Mouse (Mus musculus): ENCODE measurements around the gene Ntmt1. TPM values are rescaled to one million over a fixed set of nuclear protein-coding genes. Genes with fewer than 3 reads are reported as not detected.
A peak's percentile ranks its signal among the peaks of the same experiment; 100 is the strongest.

Ntmt1 gene
- polyA plus RNA-seq, 1 experiment from 2014 or later: 77.2 TPM

DNA sequence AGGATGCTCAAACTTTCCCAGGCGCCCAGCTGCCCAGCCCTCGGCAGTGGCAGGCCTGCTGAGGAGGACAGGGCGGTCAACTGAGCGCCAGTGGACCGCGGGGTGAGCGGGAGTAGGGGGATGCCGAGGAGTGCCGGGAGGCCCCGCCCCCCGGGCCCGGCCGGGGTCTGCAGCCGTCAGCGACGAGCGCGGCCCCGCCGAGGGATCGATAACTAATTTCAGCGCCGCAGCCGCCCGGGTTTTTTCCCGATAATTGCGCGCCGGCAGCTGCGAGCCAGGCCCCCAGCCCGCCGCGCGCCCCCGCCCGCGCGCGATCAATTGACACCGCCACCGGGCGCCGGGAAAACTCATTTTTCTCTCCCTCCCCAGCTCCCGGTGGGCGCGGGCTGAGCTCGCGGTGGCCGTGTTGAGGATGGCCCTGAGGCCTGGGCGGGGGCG is 36.2 kb upstream of the Ntmt1 start:
- Histone ChIP-seq H3K9ac (peak overlapping the region; percentile 81), H3K4me2 (peak overlapping the region; percentile 84), H3K4me1 (replicated peaks) (peaks cover 42% of the 10 kb centered on the region), H3K4me3 (peak overlapping the region; percentile 58), H3K27me3 (replicated peaks) (no peaks in the 10 kb centered on the region), H3K27ac (ENCODE audit: poor library complexity, severe bottlenecking) (peak overlapping the region; percentile 93), H3K9me3 (replicated peaks) (no peaks in the 10 kb centered on the region), H3K36me3 (no peaks in the 10 kb centered on the region)
- under 1% methylated on average over 45 of the region's 51 CpGs for WGBS
- no peak for ATAC-seq (ENCODE audit: insufficient number of reproducible peaks, low FRiP score)

DNA sequence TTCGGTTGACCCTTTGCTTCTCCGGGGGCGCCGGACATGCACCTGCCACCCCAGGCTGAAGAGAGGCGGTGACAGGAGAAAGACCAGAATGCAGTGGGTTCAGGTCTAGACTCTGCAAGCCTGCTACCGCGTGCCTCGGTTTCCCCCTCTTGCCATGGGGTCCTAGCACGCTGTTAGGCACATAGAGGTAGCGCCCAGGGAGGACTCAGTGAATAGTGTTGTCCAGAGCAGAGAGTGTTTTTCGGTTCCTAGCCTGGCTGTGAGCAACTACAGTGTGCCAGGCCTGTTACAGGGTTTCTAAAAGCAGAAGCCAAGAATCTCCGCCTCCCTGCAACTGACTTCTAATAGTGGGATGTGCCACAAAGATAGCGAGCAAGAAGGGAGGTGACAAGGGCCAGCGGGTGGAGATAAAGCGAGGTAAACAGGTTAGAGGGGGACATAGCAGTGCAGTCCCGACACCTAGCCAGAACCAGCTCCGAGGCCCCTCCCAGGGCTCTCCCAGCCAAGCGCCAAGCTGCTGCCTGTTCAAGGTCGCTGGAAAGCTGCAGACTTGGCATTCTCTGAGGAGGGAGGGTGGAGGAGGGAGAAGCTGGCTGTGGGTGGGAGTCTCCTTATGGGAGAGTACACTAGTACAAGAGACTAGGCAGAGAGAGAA is 35.7 kb upstream of the Ntmt1 start:
- 2% methylated on average over 19 of the region's 19 CpGs for WGBS
- peak overlapping the region; percentile 93 for H3K27ac ChIP-seq (ENCODE audit: poor library complexity, severe bottlenecking)
- peak overlapping the region; percentile 58 for H3K4me3 ChIP-seq
- ATAC-seq (ENCODE audit: insufficient number of reproducible peaks, low FRiP score): peak; percentile 87
- peak overlapping the region; percentile 81 for H3K9ac ChIP-seq
- no peaks in the 10 kb centered on the region for H3K9me3 ChIP-seq (replicated peaks)
- H3K36me3 ChIP-seq: no peaks in the 10 kb centered on the region
- H3K27me3 ChIP-seq (replicated peaks): no peaks in the 10 kb centered on the region
- H3K4me2 ChIP-seq: peak overlapping the region; percentile 84
- peaks cover 42% of the 10 kb centered on the region for H3K4me1 ChIP-seq (replicated peaks)

DNA sequence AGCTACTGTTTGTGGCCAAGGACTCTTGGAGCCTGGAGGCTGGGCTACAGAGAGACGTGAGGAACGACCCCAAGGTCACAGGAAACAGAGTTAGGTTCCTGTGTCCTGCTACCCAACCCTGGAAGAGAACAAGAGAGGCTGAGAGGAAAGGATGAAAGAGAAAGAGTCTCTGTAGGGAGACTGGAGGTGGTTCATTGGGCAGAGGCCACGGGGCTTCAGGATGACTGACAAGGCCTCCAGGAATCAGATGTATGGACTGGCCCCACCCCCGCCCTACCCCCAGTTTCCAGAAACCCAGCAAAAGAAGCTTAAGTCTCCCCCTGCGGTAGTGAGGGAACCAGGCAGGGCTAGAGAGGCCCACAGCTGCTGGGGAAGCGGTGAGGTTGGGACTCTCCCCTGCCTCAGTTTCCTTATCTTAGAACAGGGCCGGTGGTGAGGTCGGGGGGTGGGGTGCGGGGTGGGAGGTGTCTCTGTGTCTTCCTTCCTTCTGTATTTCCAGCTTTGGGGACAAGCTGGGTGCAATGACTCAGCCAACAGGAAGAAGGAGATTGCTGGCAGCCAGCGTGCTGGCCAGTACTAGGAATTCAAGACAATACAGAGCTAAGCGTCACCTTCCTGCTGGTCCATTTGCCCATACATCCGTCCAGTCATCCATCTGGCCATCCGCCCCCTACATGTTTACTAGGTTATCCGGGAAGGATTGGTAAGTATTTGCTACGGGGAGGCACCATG is 34.9 kb upstream of the Ntmt1 start:
- H3K27ac ChIP-seq (ENCODE audit: poor library complexity, severe bottlenecking): peak overlapping the region; percentile 93
- peak overlapping the region; percentile 81; the same call in 1 of the 2 replicates for H3K9ac ChIP-seq
- H3K27me3 ChIP-seq (replicated peaks): no peaks in the 10 kb centered on the region
- no peaks in the 10 kb centered on the region for H3K9me3 ChIP-seq (replicated peaks)
- peaks cover 40% of the 10 kb centered on the region for H3K4me1 ChIP-seq (replicated peaks)
- WGBS: 32% methylated on average over 15 of the region's 15 CpGs
- no peaks in the 10 kb centered on the region for H3K36me3 ChIP-seq
- peak; percentile 58 for ATAC-seq (ENCODE audit: insufficient number of reproducible peaks, low FRiP score)
- H3K4me3 ChIP-seq: no peak overlapping the region
- peak overlapping the region; percentile 84 for H3K4me2 ChIP-seq

DNA sequence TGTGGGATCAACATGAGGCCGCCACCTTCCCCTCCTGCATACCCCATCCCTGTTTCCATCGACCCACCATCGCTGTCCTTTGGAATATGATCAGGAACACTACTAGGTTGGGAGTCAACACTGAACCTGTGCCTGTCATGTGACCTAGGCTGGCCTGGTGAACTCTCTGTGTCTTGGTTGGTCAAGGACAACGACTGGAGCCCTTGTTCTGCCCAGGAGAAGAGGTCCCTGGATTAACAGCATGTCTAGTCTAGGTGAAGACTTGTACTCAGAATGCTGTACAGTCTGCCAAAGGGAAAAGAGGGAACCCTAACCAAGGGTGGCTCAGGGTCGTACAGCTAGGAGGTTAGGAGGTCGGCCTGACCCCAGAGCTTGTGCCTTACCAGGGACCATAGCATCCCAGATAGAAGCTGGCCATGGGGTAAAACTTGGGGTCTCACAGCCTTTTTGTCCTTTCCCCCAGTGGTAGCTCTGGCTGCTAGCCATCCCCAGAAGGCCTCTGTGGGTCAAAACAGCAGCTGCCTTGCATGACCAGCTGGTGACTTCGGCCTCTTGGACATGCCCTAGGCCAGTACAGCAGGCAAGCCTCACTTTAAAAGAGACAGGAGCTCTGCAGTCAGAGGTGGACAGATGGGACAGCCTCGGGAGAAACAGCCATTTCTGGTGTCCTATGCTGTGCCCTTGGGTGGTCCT is 34.2 kb upstream of the Ntmt1 start:
- ATAC-seq (ENCODE audit: insufficient number of reproducible peaks, low FRiP score): 0 out of 2 replicates have a peak, but pooled peaks have one; percentile 1
- no peaks in the 10 kb centered on the region for H3K9me3 ChIP-seq (replicated peaks)
- peaks cover 38% of the 10 kb centered on the region for H3K4me1 ChIP-seq (replicated peaks)
- 76% methylated on average over 8 of the region's 8 CpGs for WGBS
- no peaks in the 10 kb centered on the region for H3K27me3 ChIP-seq (replicated peaks)
- no peaks in the 10 kb centered on the region for H3K36me3 ChIP-seq
- H3K4me2 ChIP-seq: peak overlapping the region; percentile 84
- peak overlapping the region; percentile 93 for H3K27ac ChIP-seq (ENCODE audit: poor library complexity, severe bottlenecking)
- H3K4me3 ChIP-seq: no peak overlapping the region
- no peak overlapping the region for H3K9ac ChIP-seq

DNA sequence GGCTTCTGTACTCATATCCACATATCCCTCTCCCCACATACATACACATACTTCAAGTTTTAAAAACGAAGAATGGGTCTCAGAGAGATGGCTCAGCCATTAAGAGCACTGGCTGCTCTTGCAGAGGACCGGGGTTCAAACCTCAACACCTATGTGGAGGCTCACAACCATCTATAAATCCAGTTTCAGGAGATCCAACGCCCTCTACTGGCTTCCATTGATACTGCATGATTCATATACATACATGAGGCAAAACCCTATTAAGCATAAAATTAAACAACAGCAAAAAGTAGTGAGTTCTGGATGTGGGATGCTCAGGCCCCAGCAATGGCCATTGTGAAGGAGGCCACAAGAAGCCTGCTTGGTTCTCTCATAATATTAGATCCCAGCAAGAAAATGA is 31.7 kb upstream of the Ntmt1 start:
- WGBS: 53% methylated on average over 3 of the region's 3 CpGs
- no peak for ATAC-seq (ENCODE audit: insufficient number of reproducible peaks, low FRiP score)
- H3K27ac ChIP-seq (ENCODE audit: poor library complexity, severe bottlenecking): no peak overlapping the region

DNA sequence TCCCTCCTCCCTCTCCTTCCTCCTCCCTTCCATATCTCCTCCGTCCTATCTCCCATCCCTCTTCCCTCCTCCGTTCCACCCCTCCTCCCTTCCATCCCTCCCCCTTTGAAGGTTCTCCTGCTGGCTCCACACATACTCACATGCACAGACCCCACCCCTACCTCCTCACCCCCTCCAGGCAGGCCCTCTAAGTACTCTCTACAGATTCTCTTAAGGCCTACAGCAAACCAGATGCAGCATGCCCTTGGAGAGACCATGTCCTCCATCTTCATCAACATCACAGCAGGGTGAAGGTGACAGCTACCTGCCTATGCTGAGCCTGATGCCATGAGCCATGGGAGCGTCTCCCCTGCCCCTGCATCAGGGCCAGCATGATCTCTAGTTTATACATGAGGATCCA is 30.4 kb upstream of the Ntmt1 start:
- peaks cover 34% of the 10 kb centered on the region for H3K4me1 ChIP-seq (replicated peaks)
- WGBS: 58% methylated on average over 3 of the region's 3 CpGs

More for the DNA sequence above, 31.7 kb upstream of the Ntmt1 start:
- Histone ChIP-seq H3K4me1 (replicated peaks) (peaks cover 46% of the 10 kb centered on the region), H3K9ac (no peak overlapping the region), H3K4me2 (no peak overlapping the region), H3K27me3 (replicated peaks) (no peaks in the 10 kb centered on the region), H3K36me3 (no peaks in the 10 kb centered on the region), H3K4me3 (no peak overlapping the region), H3K9me3 (replicated peaks) (no peaks in the 10 kb centered on the region)

DNA sequence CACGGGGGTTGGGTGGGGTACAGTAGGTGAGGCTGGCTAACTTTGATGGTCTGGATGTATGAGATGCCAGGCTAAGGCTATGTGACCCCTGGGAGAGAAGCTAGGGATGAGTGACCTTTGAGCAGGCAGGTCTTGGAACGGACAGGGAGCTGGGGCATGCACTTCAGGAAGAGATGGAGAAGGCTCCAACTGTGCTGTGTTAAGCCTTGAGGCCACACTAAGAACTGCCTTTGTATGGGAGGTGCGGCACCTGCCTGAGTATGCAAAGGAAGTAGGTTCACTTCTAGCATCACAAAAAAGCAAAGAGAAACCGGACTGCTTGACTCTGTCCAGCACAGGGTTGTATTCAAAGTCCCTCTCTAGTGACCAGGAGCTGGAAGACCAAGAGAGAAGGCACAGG is 29.4 kb upstream of the Ntmt1 start:
- H3K27ac ChIP-seq (ENCODE audit: poor library complexity, severe bottlenecking): no peak overlapping the region
- H3K4me1 ChIP-seq (replicated peaks): peaks cover 28% of the 10 kb centered on the region
- whole genome bisulfite sequencing: 75% methylated on average over 4 of the region's 4 CpGs
- H3K4me3 ChIP-seq: no peak overlapping the region
- H3K27me3 ChIP-seq (replicated peaks): no peaks in the 10 kb centered on the region
- ATAC-seq (ENCODE audit: insufficient number of reproducible peaks, low FRiP score): no peak
- H3K9ac ChIP-seq: no peak overlapping the region
- H3K9me3 ChIP-seq (replicated peaks): no peaks in the 10 kb centered on the region
- no peaks in the 10 kb centered on the region for H3K36me3 ChIP-seq
- no peak overlapping the region for H3K4me2 ChIP-seq

More for the DNA sequence above, 30.4 kb upstream of the Ntmt1 start:
- Histone ChIP-seq H3K4me3 (no peak overlapping the region), H3K36me3 (no peaks in the 10 kb centered on the region), H3K4me2 (no peak overlapping the region), H3K9ac (no peak overlapping the region), H3K27ac (ENCODE audit: poor library complexity, severe bottlenecking) (no peak overlapping the region), H3K27me3 (replicated peaks) (no peaks in the 10 kb centered on the region), H3K9me3 (replicated peaks) (no peaks in the 10 kb centered on the region)
- no peak for ATAC-seq (ENCODE audit: insufficient number of reproducible peaks, low FRiP score)

DNA sequence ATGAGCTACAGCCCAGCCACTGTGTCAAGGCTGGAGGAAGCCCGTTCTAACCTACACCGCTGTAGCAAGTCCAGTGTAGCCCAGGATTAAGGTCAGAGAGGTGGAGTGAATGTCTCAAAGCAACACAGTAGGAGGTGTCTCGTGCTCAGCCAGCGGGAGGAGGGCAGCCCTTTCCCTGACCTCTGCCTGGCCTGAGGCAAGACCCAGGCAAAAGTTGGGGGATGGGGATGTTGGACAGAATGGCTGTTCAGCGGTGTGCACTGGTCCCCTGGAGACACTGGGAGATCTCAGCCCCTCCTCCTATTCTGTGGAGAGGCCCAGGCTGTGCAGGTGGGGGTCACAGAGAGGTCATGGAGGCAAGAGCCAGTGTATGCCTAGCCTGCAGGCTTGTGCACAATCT is 28.4 kb upstream of the Ntmt1 start:
- Histone ChIP-seq H3K4me2 (no peak overlapping the region; the same call in 1 of the 2 replicates), H3K4me1 (replicated peaks) (peaks cover 27% of the 10 kb centered on the region), H3K4me3 (no peak overlapping the region), H3K9me3 (replicated peaks) (no peaks in the 10 kb centered on the region), H3K27ac (ENCODE audit: poor library complexity, severe bottlenecking) (peak overlapping the region; percentile 27), H3K36me3 (no peaks in the 10 kb centered on the region), H3K27me3 (replicated peaks) (no peaks in the 10 kb centered on the region), H3K9ac (peak overlapping the region; percentile 43; the same call in 1 of the 2 replicates)
- ATAC-seq (ENCODE audit: insufficient number of reproducible peaks, low FRiP score): peak; percentile 50
- 19% methylated on average over 5 of the region's 5 CpGs for WGBS

DNA sequence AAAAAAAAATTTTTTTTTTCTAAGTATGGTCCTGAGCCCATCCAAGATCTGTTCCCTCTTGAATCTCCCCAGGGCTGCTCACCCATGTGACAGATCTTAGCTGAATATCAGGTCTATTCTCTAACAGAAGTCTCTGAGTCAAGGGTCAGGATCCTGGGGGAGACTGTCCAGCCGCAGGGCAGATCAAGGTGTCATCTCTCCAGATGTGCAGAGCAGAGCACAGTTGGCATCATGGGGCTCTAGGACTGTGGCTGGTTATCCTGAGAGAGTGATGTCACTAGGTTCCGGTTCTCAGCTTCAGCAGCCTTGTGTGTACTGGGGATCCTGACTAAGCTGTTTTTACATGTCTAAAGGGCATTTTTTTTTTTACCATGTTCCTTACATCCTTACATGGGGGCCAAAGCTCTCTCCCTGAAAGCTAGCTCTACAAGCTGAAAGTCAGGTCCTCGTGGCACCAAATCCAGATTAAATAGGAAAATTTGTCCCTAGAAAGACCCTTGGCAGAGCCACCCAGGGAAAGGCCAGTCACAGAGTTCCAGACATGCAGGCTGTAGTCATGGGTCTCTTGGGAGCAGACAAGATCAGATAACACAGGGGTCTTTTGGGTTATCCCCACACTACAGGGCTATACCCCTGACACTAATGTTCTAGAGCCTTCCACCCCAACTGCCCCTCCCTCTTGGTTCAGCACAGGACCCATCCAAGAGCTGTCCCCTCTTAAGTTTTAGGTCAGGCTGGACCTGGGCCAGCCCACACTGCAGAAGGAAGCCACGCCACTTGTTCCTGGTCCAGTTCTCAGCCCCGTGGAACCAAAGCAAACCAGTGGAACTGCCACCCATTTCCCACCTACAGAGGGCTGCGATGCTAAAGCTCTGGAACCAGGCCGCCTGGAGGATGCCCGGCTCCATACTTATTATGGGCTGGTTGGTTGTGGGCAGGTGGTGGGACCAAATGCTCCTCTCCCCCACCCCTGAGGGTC is 25.0 kb upstream of the Ntmt1 start:
- 71% methylated on average over 8 of the region's 8 CpGs for WGBS
- peak overlapping the region; percentile 74; the same call in 1 of the 2 replicates for H3K27ac ChIP-seq (ENCODE audit: poor library complexity, severe bottlenecking)
- H3K4me2 ChIP-seq: peak overlapping the region; percentile 73
- peak overlapping the region; percentile 28 for H3K9ac ChIP-seq
- no peaks in the 10 kb centered on the region for H3K36me3 ChIP-seq
- no peak overlapping the region for H3K4me3 ChIP-seq
- H3K27me3 ChIP-seq (replicated peaks): no peaks in the 10 kb centered on the region
- ATAC-seq (ENCODE audit: insufficient number of reproducible peaks, low FRiP score): no peak
- no peaks in the 10 kb centered on the region for H3K9me3 ChIP-seq (replicated peaks)
- H3K4me1 ChIP-seq (replicated peaks): peaks cover 41% of the 10 kb centered on the region

DNA sequence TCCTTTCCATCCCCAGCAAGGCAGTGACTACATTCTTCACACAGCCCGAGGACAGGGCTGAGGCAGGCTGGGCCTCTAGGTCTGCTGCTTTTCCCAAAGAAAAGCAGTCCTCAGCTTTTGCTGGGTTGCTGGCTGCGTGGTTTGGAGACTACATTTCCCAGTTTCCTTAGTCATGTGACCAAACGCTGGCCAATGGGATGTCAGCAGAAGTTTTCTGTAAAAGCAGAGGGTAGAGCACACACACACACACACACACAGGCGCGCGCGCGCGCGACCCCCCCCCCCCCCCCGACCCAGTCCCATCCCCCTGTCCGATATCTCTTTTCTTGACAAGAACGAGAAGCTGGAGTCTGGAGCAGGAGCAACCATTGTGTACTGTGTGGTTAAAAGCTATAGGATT is 24.3 kb upstream of the Ntmt1 start:
- peak overlapping the region; percentile 74; the same call in 1 of the 2 replicates for H3K27ac ChIP-seq (ENCODE audit: poor library complexity, severe bottlenecking)
- H3K4me1 ChIP-seq (replicated peaks): peaks cover 37% of the 10 kb centered on the region
- peak; percentile 53 for ATAC-seq (ENCODE audit: insufficient number of reproducible peaks, low FRiP score)
- WGBS: 0% methylated on average over 13 of the region's 13 CpGs
- no peaks in the 10 kb centered on the region for H3K9me3 ChIP-seq (replicated peaks)
- peak overlapping the region; percentile 73 for H3K4me2 ChIP-seq
- H3K27me3 ChIP-seq (replicated peaks): no peaks in the 10 kb centered on the region
- H3K9ac ChIP-seq: peak overlapping the region; percentile 28
- peak overlapping the region; percentile 27 for H3K4me3 ChIP-seq
- H3K36me3 ChIP-seq: no peaks in the 10 kb centered on the region

All from heart, embryonic 12.5 days (tissue).